Mouse (Mus musculus): ENCODE data around the gene Gm44511.
"Not testable (repeated sequence)": the region's sequence is repeated elsewhere in the genome, so short reads cannot be mapped to it uniquely, and the experiment has no call there.

The Gm44511 gene

DNA sequence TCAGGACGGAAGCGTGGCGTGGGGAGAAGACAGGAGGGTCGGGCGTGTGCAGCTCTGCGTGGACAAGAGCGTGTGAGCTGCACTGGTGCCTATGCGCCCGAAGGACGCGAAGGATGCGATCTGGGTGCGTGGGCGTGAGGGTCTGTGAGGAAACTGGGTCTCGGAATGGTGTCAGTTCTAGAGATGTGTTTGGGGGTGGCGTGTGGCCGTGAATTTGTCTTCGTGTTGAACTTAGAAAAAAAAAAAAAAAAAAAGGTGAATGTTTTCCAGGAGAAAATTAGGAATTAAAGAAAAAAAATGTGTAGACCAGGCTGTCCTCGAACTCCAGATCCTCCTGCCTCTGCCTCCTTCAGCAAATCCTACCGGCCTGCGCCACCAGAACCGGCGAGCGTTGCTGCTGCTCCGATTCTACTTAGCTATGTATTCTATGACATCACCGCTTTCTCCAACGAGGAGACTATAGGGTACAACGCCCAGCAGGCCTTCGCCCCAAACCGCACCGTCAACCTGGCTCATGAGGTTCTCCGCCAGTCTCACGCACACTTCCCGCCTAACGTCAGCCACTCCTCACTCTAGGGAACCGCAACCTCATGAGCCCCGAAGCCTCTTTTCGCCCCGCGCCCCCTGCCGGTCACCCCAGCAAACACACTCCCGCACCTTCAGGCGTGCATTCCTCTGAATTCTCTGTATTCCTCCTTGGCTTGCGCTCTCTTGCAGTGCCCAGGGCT is 65.5 kb downstream of the Gm44511 start:
- peak; percentile 84 for DNase-seq (ENCODE audit: low spot score)

DNA sequence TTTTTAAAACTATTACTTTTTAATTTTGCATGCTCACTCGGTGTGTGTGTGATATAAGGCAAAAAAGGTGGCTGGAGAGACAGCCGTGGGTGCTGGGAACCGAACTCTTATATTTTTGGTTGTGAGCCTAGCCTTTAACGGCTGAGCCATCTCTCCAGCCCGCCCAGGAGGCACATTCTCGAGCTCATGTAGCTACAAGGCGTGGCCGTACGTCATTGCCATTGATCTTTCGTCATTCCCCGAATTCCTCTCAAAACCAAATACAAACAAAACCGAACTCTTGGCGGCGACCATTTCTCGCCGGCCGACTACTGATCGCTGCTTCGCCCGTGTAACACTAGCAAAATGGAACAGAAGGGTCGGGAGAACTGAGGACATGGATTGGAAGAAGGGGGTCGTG is 66.1 kb downstream of the Gm44511 start:
- peak; percentile 89 for DNase-seq (ENCODE audit: low spot score)

DNA sequence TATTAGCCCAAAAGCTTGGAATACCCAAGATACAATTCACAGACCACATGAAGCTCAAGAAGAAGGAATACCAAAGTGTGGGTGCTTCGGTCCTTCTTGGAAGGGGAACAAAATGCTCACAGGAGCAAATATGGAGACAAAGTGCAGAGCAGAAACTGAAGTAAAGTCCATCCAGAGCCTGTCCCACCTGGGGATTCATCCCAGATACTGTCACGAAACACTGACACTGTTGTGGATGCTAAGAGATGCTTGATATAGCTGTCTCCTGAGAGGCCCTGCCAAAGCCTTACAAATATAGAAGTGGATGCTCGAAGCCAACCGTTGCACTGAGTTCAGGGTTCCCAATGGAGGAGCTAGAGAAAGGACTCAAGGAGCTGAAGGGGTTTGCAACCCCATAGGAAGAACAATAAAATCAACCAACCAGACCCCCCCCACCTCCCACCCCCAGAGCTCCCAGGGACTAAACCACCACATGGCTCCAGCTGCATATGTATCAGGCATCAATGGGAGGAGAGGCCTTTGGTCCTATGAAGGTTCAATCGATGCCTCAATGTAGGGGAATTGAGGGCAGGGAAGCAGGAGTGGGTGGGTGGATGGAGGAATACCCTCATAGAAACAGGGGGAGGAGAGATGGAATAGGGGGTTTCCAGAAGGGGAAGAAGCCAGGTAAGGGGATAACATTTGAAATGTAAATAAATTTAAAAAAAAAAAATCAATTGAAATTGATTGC is 66.7 kb downstream of the Gm44511 start:
- DNase-seq (ENCODE audit: low spot score), result no peak

DNA sequence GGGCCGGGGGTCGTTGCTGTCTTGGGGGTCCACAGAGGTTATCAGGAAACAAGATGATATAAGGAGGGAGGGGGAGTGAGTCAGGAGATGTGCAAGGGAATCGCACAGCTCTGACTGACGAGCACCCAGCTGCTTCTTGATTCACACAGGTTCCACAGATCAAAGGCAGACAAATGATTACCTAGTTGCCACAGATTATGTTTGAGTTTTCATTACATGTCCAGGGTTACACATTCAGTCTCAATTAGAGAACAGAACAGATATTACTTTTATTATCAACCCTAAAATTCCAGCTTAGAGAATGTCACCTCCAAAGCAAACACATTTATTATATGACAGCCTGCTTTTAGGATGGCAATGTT is 70.7 kb downstream of the Gm44511 start:
- not testable (repeated sequence) for DNase-seq (ENCODE audit: low spot score)

DNA sequence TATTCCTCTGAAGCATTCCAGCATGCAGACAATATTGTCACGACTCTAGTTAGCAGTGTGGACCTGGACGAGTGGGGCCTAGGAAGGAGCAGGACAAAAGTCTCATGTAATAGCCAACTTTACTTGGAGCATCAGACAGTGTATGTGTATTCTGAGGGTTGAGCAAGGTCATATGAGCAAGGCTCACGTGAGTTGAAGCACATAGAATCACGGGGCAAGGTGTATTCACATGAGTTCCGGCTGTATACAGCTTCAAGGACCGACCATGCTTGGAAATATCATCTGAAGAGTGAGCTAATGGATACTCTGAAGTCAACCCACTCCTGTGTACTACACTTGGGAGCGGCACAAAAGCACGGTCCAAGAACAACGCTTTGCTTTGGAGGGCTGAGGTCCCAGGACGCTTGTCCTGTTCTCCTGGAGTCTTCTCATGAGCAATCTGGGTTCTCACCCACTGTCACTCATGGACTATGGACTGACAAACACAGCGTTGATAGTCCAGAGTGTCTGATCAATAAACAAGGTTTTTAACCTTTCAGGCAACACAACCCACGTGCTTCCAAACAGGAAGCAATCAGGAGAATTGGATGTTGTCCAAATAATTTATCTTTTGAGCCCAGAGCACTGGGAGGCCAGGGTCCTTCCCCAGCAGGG is 71.2 kb downstream of the Gm44511 start:
- not testable (repeated sequence) for DNase-seq (ENCODE audit: low spot score)

DNA sequence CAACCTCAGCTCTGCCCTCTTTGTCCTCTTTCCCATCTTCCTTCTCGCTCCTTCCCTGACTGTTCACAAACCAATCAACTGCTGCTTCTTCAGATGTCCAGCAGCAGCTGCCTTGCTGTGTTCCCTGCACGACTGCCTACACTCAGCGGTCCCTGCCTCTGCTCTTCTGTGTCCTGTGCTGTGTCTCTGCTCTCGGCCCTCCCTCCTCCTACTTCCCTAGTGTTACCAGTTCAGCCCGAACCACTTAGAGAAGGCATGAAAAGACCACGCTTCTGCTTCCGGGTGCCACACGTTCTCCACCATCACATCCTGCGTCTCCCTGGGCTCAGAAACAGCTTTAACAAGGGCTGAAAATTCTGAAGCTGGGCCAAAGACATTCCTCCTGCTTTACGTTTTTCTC is 71.8 kb downstream of the Gm44511 start:
- not testable (repeated sequence) for DNase-seq (ENCODE audit: low spot score)

DNA sequence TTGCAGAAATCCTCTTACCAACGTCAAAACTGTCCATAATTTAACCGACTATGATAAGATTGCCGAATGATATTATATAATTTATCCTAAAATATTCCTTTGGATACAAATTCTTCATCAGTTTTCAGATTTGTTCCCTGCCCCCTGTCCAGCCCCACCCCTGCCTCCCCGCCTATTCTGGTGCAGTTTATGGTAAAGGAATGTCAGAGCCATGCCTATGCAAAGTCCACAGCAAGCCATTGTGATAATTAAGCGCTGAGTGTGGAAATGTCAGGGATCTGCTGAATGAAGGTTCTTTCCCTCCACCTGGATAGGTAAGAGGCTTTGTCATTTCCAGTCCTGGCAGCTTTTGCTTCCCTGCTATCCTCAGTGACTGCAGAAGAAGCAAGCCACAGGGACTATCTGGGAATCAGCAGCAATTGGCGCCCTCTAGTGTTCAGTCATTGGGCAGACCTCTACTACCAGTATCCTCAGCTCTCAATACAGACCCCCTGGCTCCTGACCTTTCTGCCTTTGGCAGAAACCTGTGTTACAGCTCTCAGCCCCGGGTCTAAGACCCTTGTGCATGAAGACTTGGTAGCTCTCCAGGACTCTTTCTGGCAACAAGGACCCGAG is 72.4 kb downstream of the Gm44511 start:
- DNase-seq (ENCODE audit: low spot score), result peak; percentile 73

DNA sequence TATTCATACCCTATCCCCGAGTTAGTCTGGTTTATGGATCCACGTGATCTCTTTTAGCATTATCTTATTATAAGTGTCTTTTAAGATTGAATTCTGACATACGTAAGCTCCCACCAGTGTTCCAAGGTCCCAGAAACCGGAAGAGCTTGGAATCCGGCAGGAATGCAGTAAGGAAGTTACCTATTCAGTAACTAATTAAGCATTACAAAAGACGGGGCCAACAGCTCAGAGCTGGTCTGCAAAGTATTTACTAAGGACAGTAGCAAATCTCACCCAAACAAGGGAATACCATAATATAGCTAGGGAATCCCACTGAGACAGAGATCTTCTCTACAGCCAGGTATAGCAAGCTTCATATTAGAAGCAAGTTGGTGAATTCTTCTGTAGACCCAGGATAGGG is 79.1 kb downstream of the Gm44511 start:
- not testable (repeated sequence) for DNase-seq (ENCODE audit: low spot score)

DNA sequence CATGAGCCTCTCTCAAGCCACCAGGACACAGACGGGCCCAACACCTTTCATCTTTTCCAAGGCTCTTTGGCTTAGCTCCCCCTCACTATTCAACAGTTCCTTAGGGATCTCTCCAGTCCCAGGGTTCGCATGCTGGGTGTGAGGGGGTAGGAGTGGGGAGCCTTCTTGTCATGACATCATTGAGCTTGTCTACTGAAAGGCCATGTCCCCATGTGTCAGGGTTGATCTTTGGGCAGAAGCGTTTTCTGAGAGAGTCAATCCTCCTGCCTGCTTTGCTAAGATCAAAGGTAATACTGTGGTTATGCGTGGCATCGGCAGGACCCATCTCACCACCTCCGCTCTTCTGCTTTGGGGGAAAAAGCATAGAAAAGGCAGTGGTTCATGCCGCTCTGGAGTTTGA is 88.7 kb downstream of the Gm44511 start:
- DNase-seq (ENCODE audit: low spot score), result no peak

DNA sequence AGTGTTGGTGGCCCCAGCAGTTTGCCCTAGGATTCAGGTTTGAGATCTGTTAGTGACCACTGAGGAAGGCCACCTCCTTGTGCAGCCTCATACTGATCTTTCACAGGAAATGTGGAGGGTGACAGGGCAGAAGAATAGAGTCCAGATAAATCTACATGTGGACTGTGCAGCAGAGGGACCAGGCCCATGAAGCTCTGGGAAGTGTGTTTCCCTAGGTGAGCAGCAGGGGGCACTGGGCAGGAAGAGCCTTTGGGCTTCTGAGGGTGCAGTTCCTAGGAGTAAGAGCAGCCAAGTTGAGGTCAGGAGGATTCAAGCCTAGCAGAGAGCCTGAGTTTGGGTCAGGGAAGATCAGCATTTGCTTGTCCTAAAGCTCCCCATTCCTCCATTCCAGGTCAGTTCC is 90.0 kb downstream of the Gm44511 start:
- DNase-seq (ENCODE audit: low spot score), result peak; percentile 11

DNA sequence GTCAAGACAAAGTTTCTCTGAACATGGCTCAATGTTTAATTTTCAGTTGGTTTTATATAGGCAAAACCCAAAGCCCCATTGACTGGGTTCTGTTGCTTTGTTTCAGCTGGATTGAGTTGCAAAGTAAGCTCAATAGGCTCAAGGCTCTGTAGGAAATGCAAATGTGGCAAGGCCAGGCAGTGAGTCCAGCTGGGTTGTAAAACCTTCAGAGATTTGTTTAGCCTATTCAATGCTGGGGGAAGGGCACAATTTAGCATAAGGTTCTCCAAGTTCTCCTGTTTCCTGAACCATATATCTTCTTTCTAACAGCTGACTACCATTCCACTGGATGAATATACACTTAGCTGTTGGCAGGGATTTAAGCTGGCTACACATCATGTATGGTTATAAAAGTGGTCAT is 91.2 kb downstream of the Gm44511 start:
- no peak for DNase-seq (ENCODE audit: low spot score)

DNA sequence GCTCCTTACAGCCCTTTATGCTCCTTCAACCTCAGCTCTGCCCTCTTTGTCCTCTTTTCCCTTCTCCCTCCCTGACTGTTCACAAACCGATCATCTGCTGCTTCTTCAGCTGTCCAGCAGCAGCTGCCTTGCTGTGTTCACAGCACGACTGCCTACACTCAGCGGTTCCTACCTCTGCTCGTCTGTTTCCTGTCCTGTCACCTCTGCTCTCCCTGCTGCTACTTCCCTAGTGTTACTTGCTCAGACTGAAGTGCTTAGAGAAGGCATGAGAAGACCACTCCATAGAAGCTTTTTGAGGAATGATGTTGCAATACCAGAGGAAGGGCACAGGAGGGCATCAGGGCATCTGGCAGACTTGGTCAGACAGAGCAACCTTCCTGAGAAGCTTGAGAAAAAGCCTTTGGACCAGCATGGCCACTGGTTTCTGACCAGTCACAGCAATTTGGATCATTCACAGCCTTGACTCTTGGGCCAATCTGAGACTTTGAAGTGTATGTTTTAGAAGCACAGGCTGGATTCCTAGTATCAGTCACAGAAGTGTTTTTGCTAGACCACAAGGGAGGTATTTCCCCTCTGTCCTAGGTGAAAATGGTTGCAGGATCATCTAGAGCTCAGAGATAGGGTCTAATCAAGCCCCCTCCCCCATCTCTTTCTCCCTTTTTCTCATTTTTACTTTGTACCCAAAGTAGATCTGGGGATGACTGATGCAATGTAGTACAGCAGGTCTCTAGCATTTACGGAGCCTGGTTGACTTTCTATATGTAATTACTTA is 92.0 kb downstream of the Gm44511 start:
- no peak for DNase-seq (ENCODE audit: low spot score)

DNA sequence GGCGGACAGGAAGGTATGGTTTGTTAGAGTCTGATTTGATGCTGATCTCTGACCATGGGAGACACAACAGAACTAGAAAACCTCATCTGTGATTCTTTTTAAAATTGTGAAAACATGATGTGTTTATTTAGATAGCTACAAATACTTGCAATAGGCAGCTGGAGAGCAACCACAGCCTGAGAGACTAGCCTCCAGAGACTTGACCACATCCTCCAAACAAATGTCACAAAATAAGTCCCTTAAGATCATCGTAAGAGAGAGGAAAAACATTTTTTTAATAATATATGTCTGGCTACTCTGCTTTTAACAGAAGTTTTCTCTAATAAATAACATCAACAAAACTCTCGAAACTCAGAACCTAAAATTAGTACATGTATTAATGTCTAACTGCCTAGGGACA is 94.1 kb downstream of the Gm44511 start:
- no peak for DNase-seq (ENCODE audit: low spot score)

All from ovary, postnatal 36 days (tissue).